Mouse (Mus musculus) c-Kit-positive CD71-negative TER-119-negative erythroid progenitor cells, embryonic 14.5 days (primary cell): ENCODE data around the gene Fgfr2.
A peak's percentile ranks its signal among the peaks of the same experiment; 100 is the strongest.

Experiments
- DNase-seq: peaks from one replicate; pipeline ENCODE4 v3.0.0-alpha.2; 2013; ENCODE audit warnings: low read depth

Fgfr2 gene

GRCm38 (mm10) chr7:132657371-132658057, 465.6 kb downstream of the Fgfr2 start:
- DNase-seq = no peak

GRCm38 (mm10) chr7:132656548-132656947, 466.6 kb downstream of the Fgfr2 start:
- DNase-seq = peak; percentile 89

DNA sequence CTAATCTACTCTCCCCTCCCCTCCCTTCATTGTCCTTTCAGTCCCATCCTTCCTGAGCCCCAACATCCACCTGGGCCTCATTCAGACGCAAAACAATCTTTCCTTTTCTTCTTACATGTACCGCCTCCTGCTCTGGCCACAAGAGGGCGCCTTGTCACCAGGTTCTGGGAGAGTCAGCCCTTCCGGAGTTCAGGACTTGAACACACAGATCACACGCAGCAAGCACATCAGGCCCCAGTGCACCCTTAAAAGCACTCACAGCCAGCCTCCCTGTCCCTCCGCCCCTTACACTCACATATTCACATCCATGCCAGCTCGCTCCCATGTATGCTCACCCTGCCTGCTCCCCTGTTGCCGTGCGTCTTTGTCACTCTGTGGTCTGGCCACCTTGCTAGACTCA, 467.1 kb downstream of the Fgfr2 start:
- DNase-seq = peak; percentile 90

DNA sequence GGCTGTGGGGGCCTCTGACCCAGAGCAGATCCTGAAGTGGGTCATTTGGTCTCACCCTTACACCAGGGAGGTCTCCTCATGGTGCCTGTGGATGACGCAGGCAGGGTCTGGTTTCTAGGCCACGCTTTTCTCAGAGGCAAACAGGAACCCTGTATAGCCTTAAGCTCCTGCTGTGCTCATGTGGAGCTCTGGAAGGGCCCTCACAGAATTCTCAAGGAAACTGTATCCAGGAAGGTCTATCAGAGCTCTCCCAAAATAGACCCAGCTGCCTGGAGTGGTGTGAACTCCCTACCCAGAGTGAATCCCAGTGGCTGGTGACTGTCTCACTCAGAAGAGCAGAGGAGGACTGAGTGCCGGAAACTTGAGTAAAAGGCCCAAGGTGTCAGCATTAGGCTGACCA, 468.7 kb downstream of the Fgfr2 start:
- DNase-seq = no peak

DNA sequence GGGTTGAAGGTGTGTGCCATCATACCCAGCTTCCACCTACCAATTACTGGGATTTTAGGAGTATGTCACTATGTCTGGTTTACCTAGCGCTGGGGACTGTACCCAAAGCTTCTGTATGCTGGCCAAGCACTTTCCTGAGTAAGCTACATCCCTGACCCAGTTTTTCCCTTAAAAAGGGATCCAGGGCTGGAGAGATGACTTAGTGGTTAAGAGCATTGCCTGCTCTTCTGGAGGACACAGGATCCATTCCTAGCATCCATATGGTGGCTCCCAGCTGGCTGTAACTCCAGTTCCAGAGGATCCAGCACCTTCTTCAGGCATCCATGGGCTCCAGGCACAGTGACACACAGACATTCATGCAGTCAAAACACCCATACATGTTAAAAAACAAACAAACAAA, 476.6 kb downstream of the Fgfr2 start:
- DNase-seq = no peak

DNA sequence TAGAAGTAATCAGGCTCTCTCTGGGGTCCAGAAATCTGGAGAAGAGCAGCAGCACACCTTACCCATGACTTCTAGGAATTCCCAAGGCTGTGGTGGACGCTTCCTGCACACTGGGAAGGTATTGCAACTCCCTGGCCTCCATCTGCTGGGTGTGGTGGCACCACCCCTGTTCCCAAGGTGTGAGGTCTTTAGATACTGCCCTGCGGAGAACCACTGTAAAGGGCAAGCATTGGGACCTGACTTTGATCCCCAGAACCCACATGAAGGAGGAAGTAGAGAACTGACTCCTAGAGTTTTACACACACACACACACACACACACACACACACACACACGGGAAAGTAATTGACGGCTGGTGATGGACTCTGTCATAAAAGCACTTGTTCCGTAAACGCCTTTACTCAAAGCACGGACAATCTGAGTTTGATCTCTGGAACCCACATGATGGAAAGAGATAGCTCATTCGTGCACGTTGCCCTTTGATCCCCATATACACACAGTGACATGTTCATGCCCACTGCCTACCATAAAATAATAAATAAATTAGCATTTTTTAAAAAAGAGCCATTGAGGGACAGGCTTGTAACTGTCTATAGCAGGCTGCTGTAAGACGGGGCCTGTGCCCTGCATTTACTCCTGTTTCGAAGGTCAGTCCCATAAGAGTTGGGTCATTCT, 478.4 kb downstream of the Fgfr2 start:
- DNase-seq = no peak

GRCm38 (mm10) chr7:132641606-132642005, 481.5 kb downstream of the Fgfr2 start:
- DNase-seq = no peak

- DNase-seq = no peak
Observed at GRCm38 (mm10) chr7:132640946-132641345, 482.2 kb downstream of the Fgfr2 start.

DNA sequence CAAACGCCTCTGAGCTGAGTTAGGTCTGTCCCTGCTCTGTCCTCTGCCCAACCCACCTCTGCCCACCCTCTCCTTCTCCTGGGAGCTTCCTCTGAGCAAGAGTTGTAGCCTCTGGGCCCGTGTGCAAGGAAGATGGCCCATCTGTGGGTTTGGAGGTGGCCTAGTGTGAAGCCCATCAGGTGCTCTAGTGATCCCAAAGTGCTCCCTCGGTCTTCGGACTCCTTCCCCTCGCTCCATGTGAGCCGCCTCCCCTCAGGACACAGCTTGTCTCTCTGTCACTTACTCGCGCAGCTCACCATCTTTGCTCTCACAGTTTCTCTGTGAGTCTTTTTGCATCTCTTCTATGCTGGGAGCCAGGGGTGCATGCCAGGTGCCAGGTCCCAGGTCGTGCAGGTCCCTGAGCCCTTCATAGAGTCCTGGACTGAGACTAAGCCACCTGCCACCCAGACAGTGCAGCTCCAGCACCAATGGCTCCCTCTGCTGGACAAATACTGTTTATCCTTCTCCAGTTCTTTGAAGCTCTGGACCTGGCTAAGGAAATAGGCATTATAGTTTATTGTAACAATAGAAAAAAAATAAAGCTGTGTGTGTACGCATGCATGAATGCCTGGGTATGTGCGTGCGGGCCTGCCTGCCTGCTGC, 484.6 kb downstream of the Fgfr2 start:
- peak; percentile 50 for DNase-seq

- DNase-seq = no peak
Observed at GRCm38 (mm10) chr7:132637292-132637691, 485.9 kb downstream of the Fgfr2 start.

DNA sequence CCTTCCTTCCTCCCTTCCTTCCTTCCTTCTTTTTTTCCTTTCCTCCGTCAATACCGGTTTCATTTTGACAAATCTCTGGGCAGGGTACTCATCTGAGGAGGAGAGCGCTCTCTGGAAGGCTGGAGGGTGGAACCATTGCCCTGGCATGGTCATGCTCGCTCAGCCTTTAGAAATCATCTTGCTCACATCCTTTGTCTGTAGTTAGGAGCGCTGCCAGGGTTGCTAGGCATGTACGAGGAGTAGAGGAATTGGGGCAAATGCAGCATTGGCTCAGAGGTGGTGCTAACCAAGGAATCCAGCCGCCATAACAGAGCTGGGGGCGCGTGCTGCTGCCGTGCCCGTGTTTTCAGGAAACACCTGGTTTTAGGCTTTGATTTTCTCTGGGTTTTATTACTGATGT, 491.8 kb downstream of the Fgfr2 start:
- no peak for DNase-seq

DNA sequence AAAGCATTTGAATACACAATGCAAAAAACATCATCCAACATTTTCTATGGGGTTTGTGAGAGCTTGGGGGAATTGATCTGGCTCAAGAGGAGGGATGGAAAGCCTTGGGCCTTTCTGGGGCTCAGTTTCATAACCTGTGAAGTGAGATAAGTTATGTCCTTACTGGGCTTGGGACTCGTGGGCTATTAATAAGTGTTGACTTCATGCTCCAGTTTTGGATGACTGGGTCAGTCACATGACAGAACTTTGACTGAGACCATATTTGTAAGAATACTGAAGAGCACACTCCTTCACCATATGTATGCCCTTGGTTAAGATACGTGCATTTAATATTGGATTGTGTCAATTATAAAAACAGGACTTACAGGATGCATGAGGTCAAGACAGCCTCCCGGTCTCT, 495.7 kb downstream of the Fgfr2 start:
- DNase-seq = no peak

DNA sequence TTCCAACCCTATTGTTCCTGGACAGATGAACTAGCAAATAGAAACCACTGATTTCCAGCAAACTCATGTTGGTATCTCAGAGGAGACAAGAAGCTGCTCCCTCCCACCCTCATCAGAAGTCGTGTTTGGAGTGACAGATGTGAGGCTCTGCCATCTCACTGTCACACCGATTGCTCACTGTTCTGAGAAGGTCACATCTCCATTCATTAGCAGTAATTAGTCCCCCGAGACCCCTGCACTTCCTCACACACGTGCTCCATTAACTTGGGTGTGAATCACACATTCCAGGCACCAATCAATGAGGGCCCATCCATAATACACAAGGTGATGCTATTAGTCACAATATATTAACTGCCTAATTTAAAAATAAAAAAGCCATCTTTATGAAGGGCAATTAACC, 497.0 kb downstream of the Fgfr2 start:
- no peak for DNase-seq

DNA sequence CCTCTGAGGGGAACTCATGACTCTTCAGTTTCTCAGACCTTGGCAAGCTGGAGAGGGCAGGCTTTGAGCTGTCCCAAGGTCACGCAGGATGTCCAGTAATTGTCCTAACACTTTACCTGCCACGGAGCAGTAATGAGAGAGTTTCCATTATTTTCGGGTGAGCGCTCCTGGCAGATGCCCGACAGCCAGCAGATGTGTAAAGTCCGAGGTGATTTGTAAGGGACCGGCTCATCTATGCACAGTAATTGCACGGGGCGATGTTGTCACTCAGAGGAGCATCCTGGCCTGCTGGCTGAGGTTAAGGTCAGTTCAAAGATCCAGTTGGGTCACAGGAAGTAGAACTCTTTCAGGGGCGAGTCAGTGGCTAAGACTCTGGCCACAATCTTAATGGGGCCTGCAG, 499.0 kb downstream of the Fgfr2 start:
- DNase-seq = no peak

DNA sequence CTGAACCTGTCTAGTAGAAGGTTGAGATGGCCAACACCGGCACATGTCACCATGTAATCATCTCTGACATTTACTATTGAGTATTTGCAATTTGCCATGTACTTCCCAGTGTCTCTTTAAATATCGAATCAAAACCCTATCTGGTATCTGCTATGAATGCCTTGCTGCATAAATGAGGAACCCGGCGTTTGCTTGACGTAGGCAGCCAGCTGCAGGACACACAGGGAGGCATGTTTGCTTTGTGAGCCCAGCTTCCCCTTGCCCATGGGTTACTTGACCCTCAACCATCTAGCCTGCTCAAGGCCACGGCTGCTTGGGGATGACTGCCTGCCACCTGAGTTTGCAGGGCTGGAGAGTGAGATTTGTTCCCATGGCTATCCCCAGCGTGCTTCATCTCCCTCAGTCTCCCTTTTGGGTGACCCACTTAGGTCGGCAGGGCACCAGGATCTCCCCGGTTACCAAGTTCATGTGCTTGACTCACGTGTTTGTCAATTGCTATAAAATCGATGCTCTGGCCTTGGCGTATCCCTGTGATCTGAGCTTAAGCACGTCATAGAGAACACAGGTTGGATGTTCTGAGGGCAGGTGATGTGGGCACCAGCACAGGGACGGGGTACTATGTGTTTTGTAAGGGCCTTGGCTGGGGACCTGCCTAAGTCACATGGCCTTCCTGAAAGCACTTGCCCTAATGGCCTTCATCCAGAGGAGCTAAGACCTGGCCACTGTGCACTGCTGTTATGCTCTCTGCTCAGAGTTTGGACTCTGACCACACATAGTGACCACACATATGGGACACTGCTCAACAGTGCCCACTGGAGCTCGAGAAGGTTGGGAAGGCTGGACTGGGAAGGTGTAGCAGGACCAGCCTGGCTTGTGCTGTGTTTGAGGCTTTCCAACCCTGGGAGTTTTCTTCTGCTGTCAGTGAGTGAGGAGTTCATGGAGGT, 502.9 kb downstream of the Fgfr2 start:
- no peak for DNase-seq

DNA sequence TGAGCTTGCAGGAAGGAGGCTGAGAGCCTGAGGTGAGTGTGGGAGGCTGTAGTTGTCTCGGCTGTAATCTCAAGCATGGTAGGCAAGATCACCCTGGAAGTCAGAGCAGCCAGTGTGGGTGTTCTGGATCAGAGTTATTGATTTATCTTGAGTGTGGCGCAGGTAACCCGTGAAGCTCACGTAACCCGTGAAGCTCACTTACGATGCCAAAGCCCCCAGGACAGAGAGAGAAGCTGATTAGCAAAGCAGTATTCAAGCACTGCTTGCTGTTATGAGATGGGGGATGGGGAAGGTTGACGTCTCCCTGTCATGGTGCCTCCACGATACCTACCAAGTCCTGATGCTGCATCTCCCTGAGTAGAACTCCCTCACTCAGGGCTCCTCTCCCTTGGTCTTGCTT, 503.6 kb downstream of the Fgfr2 start:
- no peak for DNase-seq

DNA sequence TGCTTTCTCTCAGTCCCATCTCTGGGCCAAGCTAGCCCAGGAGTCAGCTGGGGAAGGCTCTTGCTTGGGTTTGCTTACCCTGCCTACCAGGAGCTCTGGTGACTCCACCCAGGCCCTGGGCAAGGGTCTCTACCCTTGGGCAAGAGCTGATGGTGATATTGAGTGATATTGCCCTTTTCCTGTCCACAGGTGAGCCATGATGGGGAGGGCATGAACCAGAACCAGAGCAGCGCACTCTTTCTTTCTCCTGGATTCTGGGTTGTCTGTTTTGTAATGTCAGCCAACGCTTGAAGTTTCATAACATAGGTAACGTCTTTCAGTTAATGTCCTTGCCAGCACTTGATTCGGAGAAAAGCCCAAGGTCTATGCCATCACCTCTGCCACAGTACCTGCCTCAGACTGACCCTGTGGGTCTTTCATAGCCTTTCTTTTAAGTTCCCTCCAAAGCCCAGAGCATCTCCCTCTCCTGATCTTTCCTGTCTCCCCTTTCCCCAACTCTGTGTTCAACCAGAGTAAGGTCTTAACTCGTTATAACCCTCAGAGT, 506.1 kb downstream of the Fgfr2 start:
- no peak for DNase-seq

DNA sequence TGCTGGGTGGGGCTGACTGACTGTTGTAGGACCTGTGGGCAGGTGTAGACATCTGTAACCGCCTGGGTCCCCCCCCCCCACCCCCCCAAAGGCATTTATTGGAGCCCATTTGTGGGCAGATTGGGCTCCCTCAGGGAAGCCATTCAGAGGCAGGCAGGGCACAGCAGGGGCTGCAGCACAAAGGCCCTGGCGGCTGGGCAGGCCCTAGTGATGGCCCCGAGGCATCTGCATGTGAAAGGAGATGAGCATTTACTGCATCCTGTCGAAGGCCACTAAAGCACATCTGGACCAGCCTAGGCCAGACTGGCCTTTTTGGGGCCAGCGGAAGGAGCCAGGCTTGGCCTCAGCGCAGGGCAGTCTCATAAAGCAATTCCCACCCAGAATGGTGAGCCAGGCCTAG, 506.8 kb downstream of the Fgfr2 start:
- no peak for DNase-seq

DNA sequence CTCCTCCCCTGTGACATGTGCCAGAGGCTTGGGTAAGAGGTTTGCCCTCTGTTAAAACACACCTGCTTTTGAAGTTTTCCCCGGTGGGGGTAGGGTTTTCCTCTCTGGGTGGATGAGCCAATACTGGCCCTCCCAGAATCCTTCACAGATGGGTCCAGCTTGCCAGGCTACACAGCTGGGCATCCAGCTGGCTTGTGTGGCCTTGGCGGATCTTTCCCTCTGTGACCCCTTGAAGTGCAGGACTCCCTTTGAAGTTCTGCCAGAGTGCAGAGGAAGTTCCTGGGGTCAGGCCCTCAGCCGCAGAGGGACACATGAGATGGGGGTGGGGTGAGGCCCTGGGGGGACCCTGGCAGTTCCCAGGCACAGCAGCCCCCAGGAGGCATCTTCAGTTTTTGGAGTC, 507.8 kb downstream of the Fgfr2 start:
- no peak for DNase-seq

DNA sequence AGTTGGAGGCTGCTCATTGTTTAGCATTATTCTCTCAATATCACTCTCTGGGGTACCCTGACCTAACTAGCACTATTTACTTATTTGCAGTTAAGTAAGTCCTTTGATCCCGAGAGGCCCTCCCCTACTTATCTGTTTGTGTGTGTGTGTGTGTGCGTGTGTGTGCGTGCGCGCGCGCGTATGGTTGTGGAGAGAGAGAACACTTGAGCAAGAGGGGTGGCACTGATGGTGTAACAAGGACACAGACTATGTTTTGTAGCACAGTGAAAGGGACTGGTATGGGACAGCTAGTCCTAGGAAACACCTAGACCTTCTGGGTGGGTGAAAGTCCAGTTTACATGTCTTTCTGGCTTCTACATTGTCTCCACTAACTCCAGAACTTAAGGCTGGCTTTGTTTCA, 511.6 kb downstream of the Fgfr2 start:
- no peak for DNase-seq

- peak; percentile 64 for DNase-seq
Observed at GRCm38 (mm10) chr7:132610468-132611318, 512.5 kb downstream of the Fgfr2 start, which contains the start of gene Lhpp. Gene Lhpp (plus strand): TSS chr7:132610638.
